ENCODE assay signal across 21 mouse cellular contexts in genomic region chr12:52408307-52408895, GRCm38 (mm10).
DNase-seq lines count a peak whose midpoint lies in the region; ATAC-seq and TF ChIP-seq lines count a peak whose summit lies in the region.
"Had no signal": no experiment of that assay in that cellular context is flagged by ENCODE, and none has a peak within 500 bp of the region (broad histone marks: within the 10 kb centered on the region; RNA-seq: fewer than 3 reads in every experiment).

No protein-coding gene starts in this region.

- TF ChIP-seq EP300 in stomach, postnatal 0 days (optimal IDR thresholded peaks at IDR 0.05): no peak

- H3K36me3 ChIP-seq in intestine, postnatal 0 days (ENCODE audit: control insufficient read depth, insufficient read depth): no peaks in the 10 kb centered on the region
- no peaks in the 10 kb centered on the region for H3K36me3 ChIP-seq in intestine, embryonic 15.5 days
- no peaks in the 10 kb centered on the region for H3K36me3 ChIP-seq in midbrain, postnatal 0 days (ENCODE audit: insufficient read depth, low read length)
- no peaks in the 10 kb centered on the region for H3K36me3 ChIP-seq in midbrain, embryonic 16.5 days (ENCODE audit: control insufficient read depth, insufficient read depth, low read length)
- no peaks in the 10 kb centered on the region for H3K36me3 ChIP-seq in stomach, postnatal 0 days (ENCODE audit: control insufficient read depth, insufficient read depth, low read length)
- H3K36me3 ChIP-seq: embryonic facial prominence, embryonic 15.5 days; hindbrain, embryonic 12.5 days; limb, embryonic 12.5 days had no signal

- no peak overlapping the region for H3K9ac ChIP-seq in intestine, postnatal 0 days (ENCODE audit: low read depth, low read length)
- H3K9ac ChIP-seq in intestine, embryonic 15.5 days: no peak overlapping the region
- H3K9ac ChIP-seq in midbrain, postnatal 0 days (replicated peaks; ENCODE audit: low read length, poor library complexity, severe bottlenecking): no peak overlapping the region
- no peak overlapping the region for H3K9ac ChIP-seq in midbrain, embryonic 16.5 days (ENCODE audit: low read depth, low read length)
- no peak overlapping the region for H3K9ac ChIP-seq in stomach, postnatal 0 days (ENCODE audit: low read length)
- H3K9ac ChIP-seq: embryonic facial prominence, embryonic 15.5 days; hindbrain, embryonic 12.5 days; limb, embryonic 12.5 days had no signal

- no peak for ATAC-seq in intestine, postnatal 0 days
- ATAC-seq in intestine, embryonic 15.5 days: no peak
- no peak for ATAC-seq in midbrain, postnatal 0 days (ENCODE audit: low FRiP score)
- ATAC-seq in midbrain, embryonic 16.5 days: no peak
- no peak for ATAC-seq in stomach, postnatal 0 days (ENCODE audit: low FRiP score, low TSS enrichment)
- ATAC-seq: intestine, embryonic 16.5 days had no signal

- TF ChIP-seq CTCF in intestine, postnatal 0 days (IDR thresholded peaks at IDR 0.05; ENCODE audit: low read depth): peak; percentile 33; the same call in 1 of the 2 replicates
- TF ChIP-seq CTCF in midbrain, postnatal 0 days (IDR thresholded peaks at IDR 0.05): peak; percentile 28
- TF ChIP-seq CTCF in stomach, postnatal 0 days (IDR thresholded peaks at IDR 0.05; ENCODE audit: low read depth): peak; percentile 15; the same call in 1 of the 2 replicates

- H3K4me1 ChIP-seq in intestine, postnatal 0 days (replicated peaks; ENCODE audit: control insufficient read depth, insufficient read depth, low read length): no peaks in the 10 kb centered on the region
- no peaks in the 10 kb centered on the region for H3K4me1 ChIP-seq in intestine, embryonic 15.5 days (replicated peaks)
- H3K4me1 ChIP-seq in midbrain, postnatal 0 days (ENCODE audit: insufficient read depth, low read length): no peaks in the 10 kb centered on the region
- H3K4me1 ChIP-seq in midbrain, embryonic 16.5 days (ENCODE audit: control insufficient read depth, insufficient read depth, low read length): 0 out of 2 replicates have a peak, but pooled peaks cover 5% of the 10 kb centered on the region
- no peaks in the 10 kb centered on the region for H3K4me1 ChIP-seq in stomach, postnatal 0 days (replicated peaks; ENCODE audit: control insufficient read depth, insufficient read depth)
- H3K4me1 ChIP-seq: embryonic facial prominence, embryonic 15.5 days had no signal

- DNase-seq in midbrain, postnatal 0 days (ENCODE audit: low spot score): no peak
- peak; percentile 32 for DNase-seq in NIH3T3 (ENCODE audit: low read depth)
- no peak for DNase-seq in stomach, postnatal 0 days (ENCODE audit: low spot score)
- DNase-seq in adrenal gland, adult 18-20 months (ENCODE audit: low spot score in 2 of 2): no peak
- DNase-seq in adrenal gland, adult 8-10 months: no peak
- DNase-seq: cerebellum, postnatal 10 days; embryo, embryonic 11 days; heart, postnatal 10 days; kidney, postnatal 25 days; layer of hippocampus, adult 9-11 months; right cerebral cortex, postnatal 4 days; thymus, adult 2 months had no signal

- H3K9me3 ChIP-seq in intestine, postnatal 0 days (ENCODE audit: control insufficient read depth): no peaks in the 10 kb centered on the region
- no peaks in the 10 kb centered on the region for H3K9me3 ChIP-seq in intestine, embryonic 15.5 days
- no peaks in the 10 kb centered on the region for H3K9me3 ChIP-seq in midbrain, postnatal 0 days (ENCODE audit: low read length)
- no peaks in the 10 kb centered on the region for H3K9me3 ChIP-seq in midbrain, embryonic 16.5 days (replicated peaks; ENCODE audit: control insufficient read depth, low read length, poor library complexity, severe bottlenecking)
- H3K9me3 ChIP-seq in stomach, postnatal 0 days (ENCODE audit: control insufficient read depth, low read length): no peaks in the 10 kb centered on the region
- H3K9me3 ChIP-seq: embryonic facial prominence, embryonic 15.5 days; hindbrain, embryonic 12.5 days; limb, embryonic 12.5 days had no signal

- WGBS in intestine, postnatal 0 days: 91% methylated on average over 8 of the region's 8 CpGs
- WGBS in intestine, embryonic 15.5 days: 90% methylated on average over 8 of the region's 8 CpGs
- 86% methylated on average over 8 of the region's 8 CpGs for WGBS in midbrain, postnatal 0 days
- 94% methylated on average over 8 of the region's 8 CpGs for WGBS in midbrain, embryonic 16.5 days
- WGBS in stomach, postnatal 0 days: 95% methylated on average over 8 of the region's 8 CpGs

- H3K27me3 ChIP-seq in intestine, postnatal 0 days (replicated peaks; ENCODE audit: control insufficient read depth, insufficient read depth, low read length): no peaks in the 10 kb centered on the region
- no peaks in the 10 kb centered on the region for H3K27me3 ChIP-seq in intestine, embryonic 15.5 days (replicated peaks)
- H3K27me3 ChIP-seq in midbrain, postnatal 0 days (ENCODE audit: insufficient read depth, low read length): no peaks in the 10 kb centered on the region
- H3K27me3 ChIP-seq in midbrain, embryonic 16.5 days (ENCODE audit: control insufficient read depth, insufficient read depth, low read depth, low read length): no peaks in the 10 kb centered on the region
- no peaks in the 10 kb centered on the region for H3K27me3 ChIP-seq in stomach, postnatal 0 days (ENCODE audit: control insufficient read depth, insufficient read depth, low read length)
- H3K27me3 ChIP-seq: embryonic facial prominence, embryonic 15.5 days; hindbrain, embryonic 12.5 days; limb, embryonic 12.5 days had no signal

- no peak overlapping the region for H3K27ac ChIP-seq in intestine, postnatal 0 days (ENCODE audit: low read depth, low read length)
- no peak overlapping the region for H3K27ac ChIP-seq in intestine, embryonic 15.5 days
- H3K27ac ChIP-seq in midbrain, postnatal 0 days (ENCODE audit: low read depth, low read length): no peak overlapping the region
- no peak overlapping the region for H3K27ac ChIP-seq in midbrain, embryonic 16.5 days (ENCODE audit: low read length)
- no peak overlapping the region for H3K27ac ChIP-seq in stomach, postnatal 0 days (replicated peaks)
- H3K27ac ChIP-seq: embryonic facial prominence, embryonic 15.5 days; hindbrain, embryonic 12.5 days; limb, embryonic 12.5 days; macrophage had no signal

- H3K4me2 ChIP-seq in intestine, postnatal 0 days (replicated peaks; ENCODE audit: low read depth): no peak overlapping the region
- H3K4me2 ChIP-seq in intestine, embryonic 15.5 days (replicated peaks): no peak overlapping the region
- no peak overlapping the region for H3K4me2 ChIP-seq in midbrain, postnatal 0 days (ENCODE audit: low read depth, low read length, poor library complexity, severe bottlenecking)
- no peak overlapping the region for H3K4me2 ChIP-seq in midbrain, embryonic 16.5 days (ENCODE audit: low read length)
- H3K4me2 ChIP-seq in stomach, postnatal 0 days (replicated peaks; ENCODE audit: low read depth): no peak overlapping the region
- H3K4me2 ChIP-seq: embryonic facial prominence, embryonic 15.5 days; hindbrain, embryonic 12.5 days; limb, embryonic 12.5 days; midbrain, embryonic 11.5 days had no signal

- H3K4me3 ChIP-seq in intestine, postnatal 0 days (ENCODE audit: low read depth, low read length): no peak overlapping the region
- H3K4me3 ChIP-seq in intestine, embryonic 15.5 days (replicated peaks): no peak overlapping the region
- no peak overlapping the region for H3K4me3 ChIP-seq in midbrain, postnatal 0 days (ENCODE audit: low read depth, low read length)
- H3K4me3 ChIP-seq in midbrain, embryonic 16.5 days (ENCODE audit: low read depth, low read length): no peak overlapping the region
- H3K4me3 ChIP-seq in stomach, postnatal 0 days (ENCODE audit: low read depth, low read length): no peak overlapping the region
- H3K4me3 ChIP-seq: embryonic facial prominence, embryonic 15.5 days; hindbrain, embryonic 12.5 days; limb, embryonic 12.5 days had no signal
